Mouse (Mus musculus): Measurements from ENCODE around the gene Rln1. TPM values are rescaled to one million over a fixed set of nuclear protein-coding genes. Genes with fewer than 3 reads are reported as not detected.

Rln1 gene
- total RNA-seq, 1 experiment from 2014 or later, result not detected

GRCm38 (mm10) chr19:29361468-29362130 lies 27.1 kb upstream of the Rln1 start:
- DNase-seq, result peak; percentile 95

- DNase-seq, result no peak
Observed at GRCm38 (mm10) chr19:29360251-29360650, 25.8 kb upstream of the Rln1 start.

GRCm38 (mm10) chr19:29356281-29356680 lies 21.8 kb upstream of the Rln1 start:
- no peak for DNase-seq

GRCm38 (mm10) chr19:29354895-29355877 lies 20.7 kb upstream of the Rln1 start:
- peak; percentile 94 for DNase-seq

GRCm38 (mm10) chr19:29350991-29351390 lies 16.5 kb upstream of the Rln1 start:
- no peak for DNase-seq

- no peak for DNase-seq
Observed at GRCm38 (mm10) chr19:29345636-29346035, 11.2 kb upstream of the Rln1 start.

GRCm38 (mm10) chr19:29344868-29345267 lies 10.4 kb upstream of the Rln1 start:
- DNase-seq, result no peak

- DNase-seq, result no peak
Observed at GRCm38 (mm10) chr19:29342281-29342680, 7.8 kb upstream of the Rln1 start.

GRCm38 (mm10) chr19:29341029-29341428 lies 6.6 kb upstream of the Rln1 start:
- no peak for DNase-seq

- DNase-seq, result no peak
Observed at GRCm38 (mm10) chr19:29336624-29337023, 2.2 kb upstream of the Rln1 start.

GRCm38 (mm10) chr19:29326822-29327552 lies 7.5 kb downstream of the Rln1 start:
- no peak for DNase-seq

- no peak for DNase-seq
Observed at GRCm38 (mm10) chr19:29326396-29326795, 8.1 kb downstream of the Rln1 start.

GRCm38 (mm10) chr19:29325852-29326180 lies 8.7 kb downstream of the Rln1 start:
- no peak for DNase-seq

GRCm38 (mm10) chr19:29325053-29325851 lies 9.2 kb downstream of the Rln1 start, which contains the start of gene Insl6:
Insl6 (minus strand) TSS chr19:29325356.
- DNase-seq, result peak; percentile 89

- no peak for DNase-seq
Observed at GRCm38 (mm10) chr19:29323416-29324049, 10.9 kb downstream of the Rln1 start.

GRCm38 (mm10) chr19:29312661-29313060 lies 21.8 kb downstream of the Rln1 start:
- DNase-seq, result no peak

- no peak for DNase-seq
Observed at GRCm38 (mm10) chr19:29311791-29312190, 22.7 kb downstream of the Rln1 start.

- DNase-seq, result no peak
Observed at GRCm38 (mm10) chr19:29308832-29309231, 25.6 kb downstream of the Rln1 start.

GRCm38 (mm10) chr19:29302119-29302518 lies 32.4 kb downstream of the Rln1 start:
- no peak for DNase-seq

- no peak for DNase-seq
Observed at GRCm38 (mm10) chr19:29300919-29301318, 33.6 kb downstream of the Rln1 start.

- no peak for DNase-seq
Observed at GRCm38 (mm10) chr19:29297366-29297765, 37.1 kb downstream of the Rln1 start.

All from adrenal gland, postnatal 14 days (tissue).